Mouse (Mus musculus) adrenal gland (tissue): ENCODE results near the gene Rfx3.

ENCODE experiments used
- intact Hi-C: fragments of 180-260 bp; cut with DNase I; formaldehyde crosslinking; loops from one replicate; pipeline ENCODE4 v1.15.1; 2025

Rfx3 gene

GRCm38 (mm10) chr19:27906976-27907375, 104.0 kb downstream of the Rfx3 start:
- intact Hi-C loops: no loop called here

- intact Hi-C loops: no loop called here
These were observed 105.0 kb downstream of the Rfx3 start for GRCm38 (mm10) chr19:27905976-27906375.

GRCm38 (mm10) chr19:27905172-27905571, 105.8 kb downstream of the Rfx3 start:
- intact Hi-C loops: no loop called here

- intact Hi-C loops: no loop called here
These were observed 106.3 kb downstream of the Rfx3 start for GRCm38 (mm10) chr19:27904655-27905054.

- intact Hi-C loops: no loop called here
These were observed 106.8 kb downstream of the Rfx3 start for GRCm38 (mm10) chr19:27904209-27904608.

- intact Hi-C loops: no loop called here
These were observed 108.4 kb downstream of the Rfx3 start for GRCm38 (mm10) chr19:27902601-27903000.

GRCm38 (mm10) chr19:27901693-27902092, 109.3 kb downstream of the Rfx3 start:
- intact Hi-C loops: no loop called here

GRCm38 (mm10) chr19:27884520-27884919, 126.4 kb downstream of the Rfx3 start:
- intact Hi-C loops: no loop called here

- intact Hi-C loops: no loop called here
These were observed 133.5 kb downstream of the Rfx3 start for GRCm38 (mm10) chr19:27877429-27877828.

GRCm38 (mm10) chr19:27870794-27871193, 140.2 kb downstream of the Rfx3 start:
- intact Hi-C loops: no loop called here

GRCm38 (mm10) chr19:27859641-27860040, 151.3 kb downstream of the Rfx3 start:
- intact Hi-C loops: no loop called here

- intact Hi-C loops: no loop called here
These were observed 162.0 kb downstream of the Rfx3 start for GRCm38 (mm10) chr19:27848946-27849345.

GRCm38 (mm10) chr19:27847055-27847454, 163.9 kb downstream of the Rfx3 start:
- intact Hi-C loops: no loop called here

- intact Hi-C loops: no loop called here
These were observed 172.3 kb downstream of the Rfx3 start for GRCm38 (mm10) chr19:27838635-27839034.

GRCm38 (mm10) chr19:27838041-27838440, 172.9 kb downstream of the Rfx3 start:
- intact Hi-C loops: no loop called here

GRCm38 (mm10) chr19:27832448-27832847, 178.5 kb downstream of the Rfx3 start:
- intact Hi-C loops: no loop called here

GRCm38 (mm10) chr19:27828316-27828715, 182.7 kb downstream of the Rfx3 start:
- intact Hi-C loops: no loop called here

GRCm38 (mm10) chr19:27817661-27818060, 193.3 kb downstream of the Rfx3 start:
- intact Hi-C loops: no loop called here

- intact Hi-C loops: no loop called here
These were observed 230.9 kb downstream of the Rfx3 start for GRCm38 (mm10) chr19:27780030-27780429.

GRCm38 (mm10) chr19:27770716-27771265, 240.2 kb downstream of the Rfx3 start:
- intact Hi-C loops: no loop called here

- intact Hi-C loops: no loop called here
These were observed 242.5 kb downstream of the Rfx3 start for GRCm38 (mm10) chr19:27768444-27768843.

- intact Hi-C loops: no loop called here
These were observed 250.7 kb downstream of the Rfx3 start for GRCm38 (mm10) chr19:27760309-27760708.

GRCm38 (mm10) chr19:27759347-27759746, 251.6 kb downstream of the Rfx3 start:
- intact Hi-C loops: no loop called here

GRCm38 (mm10) chr19:27747301-27747700, 263.7 kb downstream of the Rfx3 start:
- intact Hi-C loops: no loop called here
